Mouse (Mus musculus) embryonic facial prominence, embryonic 14.5 days (tissue): ENCODE data around the gene Lzts3. TPM values are rescaled to one million over a fixed set of nuclear protein-coding genes. Genes with fewer than 3 reads are reported as not detected.
A peak's percentile ranks its signal among the peaks of the same experiment; 100 is the strongest.

Experiments used
- ATAC-seq: fragments of 200-750 bp; cut with Nextera tagmentation; 2 replicates; pipeline ENCODE4 v1.8.0; 2017; ENCODE audit warnings: low read depth, moderate number of reproducible peaks, moderate TSS enrichment
- DNase-seq: peaks from one replicate; pipeline ENCODE4 v3.0.0-alpha.2; 2015; ENCODE audit warnings: low spot score
- H3K27ac ChIP-seq: fragments of 300-500 bp; sonication (generic); replicated peaks from 2 replicates; pipeline ENCODE4 v1.5.1; 2014; ENCODE audit warnings: low read depth, mild to moderate bottlenecking, low read length, moderate library complexity
- H3K27me3 ChIP-seq: fragments of 300-500 bp; sonication (generic); replicated peaks from 2 replicates; pipeline ENCODE4 v1.6.1; 2014; ENCODE audit warnings: low read length; ENCODE audit not compliant: control insufficient read depth, insufficient read depth
- H3K36me3 ChIP-seq: fragments of 300-500 bp; sonication (generic); 2 replicates; pipeline ENCODE4 v1.6.1; 2014; ENCODE audit warnings: low read length, mixed read lengths; ENCODE audit not compliant: control insufficient read depth, insufficient read depth
- H3K4me1 ChIP-seq: fragments of 300-500 bp; sonication (generic); 2 replicates; pipeline ENCODE4 v1.6.1; 2014; ENCODE audit warnings: antibody characterized with exemption, low read length; ENCODE audit not compliant: control insufficient read depth, insufficient read depth
- H3K4me2 ChIP-seq: fragments of 300-500 bp; sonication (generic); 2 replicates; pipeline ENCODE4 v1.6.1; 2014; ENCODE audit warnings: low read depth, mild to moderate bottlenecking, low read length, moderate library complexity, mixed read lengths
- H3K4me3 ChIP-seq: fragments of 300-500 bp; sonication (generic); 2 replicates; pipeline ENCODE4 v1.5.1; 2014; ENCODE audit warnings: low read depth, mild to moderate bottlenecking, low read length
- H3K9ac ChIP-seq: fragments of 300-500 bp; sonication (generic); 2 replicates; pipeline ENCODE4 v1.6.1; 2014; ENCODE audit warnings: low read depth, mild to moderate bottlenecking, low read length, moderate library complexity, mixed read lengths
- H3K9me3 ChIP-seq: fragments of 300-500 bp; sonication (generic); 2 replicates; pipeline ENCODE4 v1.6.1; 2016; ENCODE audit warnings: low read length; ENCODE audit not compliant: control insufficient read depth
- WGBS: fragments of 180-500 bp; shearing (Covaris S2); extraction: QIAGEN DNeasy Blood & Tissue Kit; methylation state at CpG from one replicate; pipeline ENCODE4 v1.1.7; 2014; 5-methylcytosine and 5-hydroxymethylcytosine counted together
- polyA plus RNA-seq: library from polyadenylated mRNA; unstranded; fragments of >200 nt; fragmentation: Nextera tagmentation; extraction: Ambion mirVana; gene quantifications from 2 replicates; pipeline ENCODE4 v1.2.1, GENCODE M21; 2014

Lzts3 gene
- polyA plus RNA-seq, 1 experiment from 2014 or later: 1.8 TPM

DNA sequence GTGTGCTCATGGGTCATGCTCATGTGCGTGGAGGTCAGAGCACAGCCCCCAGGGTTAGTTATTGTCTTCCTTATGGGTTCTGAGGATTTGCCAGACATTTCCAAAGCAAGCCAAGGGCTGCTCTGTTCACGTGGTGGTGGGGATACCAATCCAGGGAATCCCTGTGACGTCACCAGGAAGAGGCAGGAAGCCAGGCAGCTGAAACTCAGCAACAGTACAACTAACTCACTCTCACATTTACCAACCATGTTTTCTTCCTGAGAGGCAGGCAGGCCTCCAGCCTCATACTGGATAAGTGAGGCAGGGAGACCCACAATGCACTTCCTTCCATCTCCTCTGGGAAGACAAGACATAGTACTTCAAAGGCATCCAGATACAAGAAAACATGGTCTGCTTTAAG lies 44.2 kb downstream of the Lzts3 start:
- Histone ChIP-seq H3K4me3 (no peak overlapping the region), H3K9ac (no peak overlapping the region), H3K27ac (no peak overlapping the region), H3K4me1 (no peaks in the 10 kb centered on the region), H3K9me3 (no peaks in the 10 kb centered on the region), H3K27me3 (no peaks in the 10 kb centered on the region), H3K36me3 (peaks cover 62% of the 10 kb centered on the region), H3K4me2 (no peak overlapping the region)
- WGBS: 69% methylated on average over 3 of the region's 3 CpGs
- no peak for DNase-seq
- ATAC-seq: no peak

DNA sequence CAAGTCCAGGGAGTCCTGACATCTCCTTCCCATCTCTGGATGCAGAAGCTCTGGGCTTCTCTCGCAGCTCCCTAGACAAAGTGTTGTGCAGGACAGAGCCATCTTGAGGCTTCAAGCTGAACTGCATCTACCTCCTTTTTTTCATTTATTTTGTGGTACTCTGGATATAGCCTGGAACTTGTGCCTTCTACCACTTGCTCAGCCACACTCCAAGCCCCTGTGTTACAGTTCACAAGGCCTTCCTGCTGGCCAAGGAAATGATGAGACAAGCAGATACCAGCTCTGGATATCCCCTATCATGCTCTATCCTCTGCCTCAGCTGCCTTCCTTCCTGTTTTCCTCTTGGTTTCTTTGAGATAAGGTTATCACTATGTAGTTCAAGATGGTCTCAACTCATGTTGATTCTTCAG lies 45.0 kb downstream of the Lzts3 start:
- ATAC-seq: no peak; the same call in 1 of the 2 replicates
- peak; percentile 57 for DNase-seq
- Histone ChIP-seq H3K27ac (no peak overlapping the region), H3K9me3 (no peaks in the 10 kb centered on the region), H3K4me1 (no peaks in the 10 kb centered on the region), H3K4me2 (no peak overlapping the region), H3K9ac (no peak overlapping the region), H3K36me3 (peaks cover 59% of the 10 kb centered on the region), H3K27me3 (no peaks in the 10 kb centered on the region), H3K4me3 (no peak overlapping the region)
- WGBS: 0% methylated on average over 1 of the region's 1 CpGs

DNA sequence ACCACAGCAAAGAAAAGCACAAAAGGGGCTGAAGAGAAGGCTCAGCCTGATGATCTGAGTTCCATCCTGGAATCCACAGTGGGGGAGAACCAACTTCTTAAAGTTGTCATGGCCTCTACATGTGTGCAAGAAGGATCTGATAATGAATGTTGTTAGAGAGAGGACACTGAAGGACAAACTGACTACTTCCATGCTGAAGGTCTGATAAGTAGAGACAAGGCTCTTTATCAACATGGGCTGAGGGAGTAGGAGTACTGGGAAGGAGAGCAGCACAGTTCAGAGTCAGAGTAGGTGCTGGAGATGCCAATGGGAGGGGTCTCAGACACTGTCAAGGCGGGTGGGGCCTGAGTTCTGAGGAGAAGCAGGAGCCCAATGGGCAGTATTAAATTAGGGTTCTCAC lies 47.0 kb downstream of the Lzts3 start:
- DNase-seq (no peak), ATAC-seq (no peak)
- no peak overlapping the region for H3K4me3 ChIP-seq
- no peak overlapping the region for H3K9ac ChIP-seq
- no peaks in the 10 kb centered on the region for H3K9me3 ChIP-seq
- peaks cover 57% of the 10 kb centered on the region for H3K36me3 ChIP-seq
- no peaks in the 10 kb centered on the region for H3K27me3 ChIP-seq
- 80% methylated on average over 1 of the region's 1 CpGs for WGBS
- no peaks in the 10 kb centered on the region for H3K4me1 ChIP-seq
- H3K4me2 ChIP-seq: no peak overlapping the region
- no peak overlapping the region for H3K27ac ChIP-seq

DNA sequence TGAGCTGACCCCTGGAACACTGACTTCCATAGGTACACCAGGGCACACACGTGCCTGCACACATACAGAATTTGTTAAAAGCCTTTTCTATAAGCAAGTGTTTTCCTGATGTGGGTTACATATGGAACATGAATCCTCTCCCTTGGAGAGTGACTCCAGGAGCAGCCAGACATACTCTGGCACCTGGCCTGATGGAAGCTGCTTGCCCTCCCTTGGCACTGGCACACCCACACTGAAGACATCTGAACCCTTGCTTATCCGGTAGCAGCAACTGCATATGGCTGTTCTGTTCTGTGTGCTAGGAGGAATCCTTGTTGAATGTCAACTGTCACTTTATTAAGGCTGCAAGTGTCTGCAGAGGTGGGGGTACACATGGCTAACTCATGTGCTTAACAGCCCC lies 51.6 kb downstream of the Lzts3 start:
- Histone ChIP-seq H3K9ac (no peak overlapping the region), H3K4me3 (no peak overlapping the region), H3K27me3 (no peaks in the 10 kb centered on the region), H3K36me3 (peaks cover 32% of the 10 kb centered on the region), H3K4me1 (no peaks in the 10 kb centered on the region), H3K4me2 (no peak overlapping the region), H3K27ac (no peak overlapping the region), H3K9me3 (no peaks in the 10 kb centered on the region)
- no peak for ATAC-seq
- DNase-seq: no peak
- 95% methylated on average over 2 of the region's 2 CpGs for WGBS

DNA sequence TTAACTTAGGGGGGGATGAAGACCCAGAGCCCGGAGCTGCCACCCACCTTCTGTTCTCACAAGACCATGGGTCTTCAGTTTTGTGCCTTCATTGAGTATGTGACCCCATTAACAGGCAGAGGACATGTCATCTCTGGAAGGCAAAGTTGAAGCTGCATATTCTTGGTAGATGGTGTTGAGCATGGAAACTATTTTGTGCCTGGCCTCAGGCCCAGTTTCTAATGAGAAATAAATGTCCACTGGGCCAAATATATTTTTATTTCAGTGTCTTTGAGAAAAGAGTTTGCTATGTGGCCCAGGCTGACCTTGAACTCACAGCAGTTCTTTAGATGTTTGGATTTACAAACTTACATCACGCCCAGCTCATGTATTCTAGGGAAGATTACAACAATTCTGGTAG lies 52.8 kb downstream of the Lzts3 start:
- H3K4me2 ChIP-seq: no peak overlapping the region
- H3K9me3 ChIP-seq: no peaks in the 10 kb centered on the region
- H3K36me3 ChIP-seq: peaks cover 20% of the 10 kb centered on the region
- WGBS: 80% methylated on average over 2 of the region's 2 CpGs
- no peak overlapping the region for H3K4me3 ChIP-seq
- no peaks in the 10 kb centered on the region for H3K27me3 ChIP-seq
- no peaks in the 10 kb centered on the region for H3K4me1 ChIP-seq
- H3K9ac ChIP-seq: no peak overlapping the region
- ATAC-seq (no peak), DNase-seq (no peak)
- H3K27ac ChIP-seq: no peak overlapping the region

DNA sequence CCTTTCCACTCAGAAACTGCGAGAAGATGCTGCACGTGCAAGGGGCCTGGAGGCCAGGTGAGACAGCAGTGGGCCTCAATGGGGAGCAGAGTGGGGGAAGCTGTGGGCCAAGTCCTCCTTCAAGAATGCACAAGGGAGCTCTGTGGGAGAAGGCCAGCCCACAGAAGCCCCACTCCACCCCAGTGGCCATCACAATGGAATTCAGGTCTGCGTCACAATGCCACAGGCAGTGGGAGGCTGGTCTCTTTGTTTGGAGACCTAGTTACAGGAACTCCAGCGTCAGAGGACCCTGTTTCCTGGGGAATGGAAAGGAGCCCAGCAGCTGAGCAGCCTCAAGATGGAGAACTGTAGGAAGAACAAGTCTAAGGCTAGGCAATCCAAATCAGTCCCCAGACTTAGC lies 53.4 kb downstream of the Lzts3 start:
- H3K9ac ChIP-seq: no peak overlapping the region
- DNase-seq (no peak), ATAC-seq (0 out of 2 replicates have a peak, but pooled peaks have one; percentile 23)
- peaks cover 20% of the 10 kb centered on the region for H3K36me3 ChIP-seq
- H3K4me1 ChIP-seq: no peaks in the 10 kb centered on the region
- H3K4me3 ChIP-seq: no peak overlapping the region
- H3K27ac ChIP-seq: no peak overlapping the region
- H3K9me3 ChIP-seq: no peaks in the 10 kb centered on the region
- no peaks in the 10 kb centered on the region for H3K27me3 ChIP-seq
- WGBS: 63% methylated on average over 4 of the region's 4 CpGs
- no peak overlapping the region for H3K4me2 ChIP-seq

DNA sequence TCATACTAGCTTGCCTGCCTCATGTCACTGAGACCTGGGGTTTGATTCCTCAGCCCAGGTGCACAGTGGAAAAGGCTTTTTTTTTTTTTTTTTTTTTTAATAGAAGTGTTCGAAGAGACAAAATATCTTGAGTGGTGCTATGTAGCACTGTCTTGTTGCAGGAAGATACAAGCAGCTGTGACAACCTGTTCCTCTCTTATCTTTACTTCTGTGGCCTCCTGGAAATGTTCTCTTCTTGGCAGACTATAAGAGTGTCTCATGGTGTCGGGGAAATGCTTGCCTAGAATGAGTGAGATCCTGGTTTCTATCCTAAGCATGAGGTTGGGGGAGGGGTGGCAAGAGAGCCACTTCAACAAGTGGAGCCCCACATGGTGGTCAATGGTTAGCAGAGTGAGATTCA lies 54.2 kb downstream of the Lzts3 start:
- Histone ChIP-seq H3K27me3 (0 out of 2 replicates have a peak, but pooled peaks cover under 1% of the 10 kb centered on the region), H3K4me3 (no peak overlapping the region), H3K36me3 (peaks cover 18% of the 10 kb centered on the region), H3K9me3 (no peaks in the 10 kb centered on the region), H3K27ac (no peak overlapping the region), H3K4me1 (no peaks in the 10 kb centered on the region), H3K4me2 (no peak overlapping the region), H3K9ac (no peak overlapping the region)
- 76% methylated on average over 2 of the region's 2 CpGs for WGBS
- DNase-seq (no peak), ATAC-seq (no peak)

DNA sequence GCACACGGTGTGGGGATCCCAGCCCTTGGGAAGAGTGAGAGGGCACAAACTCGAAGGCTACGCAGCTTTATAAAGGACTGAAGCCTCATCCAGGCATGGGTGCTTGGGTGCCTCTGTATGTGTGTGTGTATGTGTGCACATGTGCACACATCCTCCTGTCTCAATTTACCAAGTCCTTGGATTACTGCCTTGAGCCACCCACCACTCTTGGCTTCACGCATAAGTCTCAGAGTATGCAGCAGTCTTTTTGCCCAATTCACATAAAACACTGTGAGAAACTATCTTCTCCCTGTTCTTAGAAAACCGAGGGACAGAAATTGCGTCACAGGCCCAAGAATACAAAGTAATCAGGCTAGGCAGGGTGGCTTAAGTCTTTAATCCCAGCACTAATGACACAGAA lies 56.6 kb downstream of the Lzts3 start:
- Histone ChIP-seq H3K36me3 (peaks cover 7% of the 10 kb centered on the region), H3K4me2 (no peak overlapping the region), H3K27me3 (peaks cover 24% of the 10 kb centered on the region), H3K4me3 (no peak overlapping the region), H3K4me1 (no peaks in the 10 kb centered on the region), H3K9me3 (no peaks in the 10 kb centered on the region), H3K9ac (no peak overlapping the region), H3K27ac (no peak overlapping the region)
- DNase-seq (no peak), ATAC-seq (no peak)
- 93% methylated on average over 6 of the region's 6 CpGs for WGBS

DNA sequence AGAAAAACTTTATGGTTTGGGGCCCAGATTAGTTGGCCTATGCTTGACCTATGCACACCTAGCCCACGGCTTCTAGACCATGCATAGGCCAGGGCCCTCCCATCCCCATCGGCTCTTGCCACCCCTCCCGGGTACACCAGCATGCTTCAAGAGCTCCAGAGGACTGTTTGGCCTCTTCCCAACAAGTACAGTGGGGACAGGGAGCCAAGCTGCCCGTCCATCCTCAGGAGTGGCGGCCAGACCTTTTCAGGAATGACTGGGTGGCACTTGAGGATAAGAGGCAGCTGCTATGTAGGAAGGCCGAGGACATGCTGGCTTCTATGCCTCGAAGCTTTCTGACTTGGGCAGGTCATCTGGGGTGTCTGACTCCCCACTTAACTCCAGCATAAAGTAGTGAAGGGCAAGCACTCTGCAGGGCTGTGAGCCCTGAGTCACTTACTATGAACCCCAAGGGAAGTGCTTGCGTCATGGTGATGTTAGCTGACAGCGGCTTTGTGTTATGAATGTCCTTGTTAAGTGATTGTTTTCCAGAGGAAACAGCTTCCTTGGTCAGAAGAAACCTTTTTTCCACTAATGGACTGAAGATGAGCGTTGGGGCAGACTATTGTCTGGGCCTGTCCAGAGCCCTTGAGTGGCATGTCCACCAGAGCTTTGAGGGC lies 58.6 kb downstream of the Lzts3 start:
- H3K27me3 ChIP-seq: peaks cover 44% of the 10 kb centered on the region
- no peaks in the 10 kb centered on the region for H3K9me3 ChIP-seq
- ATAC-seq (no peak), DNase-seq (no peak)
- H3K9ac ChIP-seq: no peak overlapping the region
- H3K36me3 ChIP-seq: no peaks in the 10 kb centered on the region
- WGBS: 80% methylated on average over 10 of the region's 10 CpGs
- H3K4me1 ChIP-seq: no peaks in the 10 kb centered on the region
- no peak overlapping the region for H3K27ac ChIP-seq
- H3K4me2 ChIP-seq: no peak overlapping the region
- no peak overlapping the region for H3K4me3 ChIP-seq
